Mouse (Mus musculus): ENCODE measurements around the gene Cdk2ap1. TPM values are rescaled to one million over a fixed set of nuclear protein-coding genes. Genes with fewer than 3 reads are reported as not detected.

Cdk2ap1 gene
- polyA plus RNA-seq, 1 experiment from 2014 or later: 77.9 TPM

Other genes starting within 250 kb of the Cdk2ap1 start
- 37.6 to 60.2 TPM (median 56.1 TPM) in 3 replicates for gene Arl6ip4, start 247.0 kb downstream of the Cdk2ap1 start, polyA plus RNA-seq (2018)
- gene Pitpnm2, start 113.3 kb downstream of the Cdk2ap1 start, polyA plus RNA-seq (2018): 0.12 to 2.2 TPM (median 1.9 TPM) in 3 replicates
- 1.4 to 2.4 TPM (median 2.1 TPM) in 3 replicates for gene Mphosph9, start 35.1 kb downstream of the Cdk2ap1 start, polyA plus RNA-seq (2018)
- gene 2810006K23Rik, start 35.0 kb downstream of the Cdk2ap1 start, polyA plus RNA-seq (2018): 10.0 to 15.0 TPM (median 13.1 TPM) in 3 replicates
- 29.7 to 66.6 TPM (median 32.9 TPM) in 3 replicates for gene Sbno1, start 62.9 kb upstream of the Cdk2ap1 start, polyA plus RNA-seq (2018)
- 41.0 to 134 TPM (median 67.4 TPM) in 3 replicates for gene Kmt5a, start 76.8 kb upstream of the Cdk2ap1 start, polyA plus RNA-seq (2018)
- gene Rilpl2, start 115.3 kb upstream of the Cdk2ap1 start, polyA plus RNA-seq (2018): 47.7 to 134 TPM (median 74.0 TPM) in 3 replicates
- 30.6 to 47.7 TPM (median 30.7 TPM) in 3 replicates for gene Snrnp35, start 120.1 kb upstream of the Cdk2ap1 start, polyA plus RNA-seq (2018)
- 4.3 to 9.6 TPM (median 7.6 TPM) in 3 replicates for gene Rilpl1, start 168.3 kb upstream of the Cdk2ap1 start, polyA plus RNA-seq (2018)
- gene Tmed2, start 177.6 kb upstream of the Cdk2ap1 start, polyA plus RNA-seq (2018): 260 to 815 TPM (median 355 TPM) in 3 replicates
- gene Ddx55, start 189.8 kb upstream of the Cdk2ap1 start, polyA plus RNA-seq (2018): 6.2 to 9.1 TPM (median 7.9 TPM) in 3 replicates
- gene Eif2b1, start 216.0 kb upstream of the Cdk2ap1 start, polyA plus RNA-seq (2018): 16.2 to 38.1 TPM (median 19.2 TPM) in 3 replicates
- gene Gtf2h3, start 216.1 kb upstream of the Cdk2ap1 start, polyA plus RNA-seq (2018): 5.6 to 14.5 TPM (median 10.6 TPM) in 3 replicates

Measured in macrophage (primary cell).